Mouse (Mus musculus): ENCODE results near the gene Gm49322.

- no peak for TF ChIP-seq CTCF (conservative IDR thresholded peaks at IDR 0.05; ENCODE audit: low read length)
- TF ChIP-seq POU5F1 (IDR thresholded peaks at IDR 0.05; ENCODE audit: borderline replicate concordance, low read length), result no peak
Observed at GRCm38 (mm10) chr10:80614351-80614750, 8.5 kb downstream of the Gm49322 start.
